Mouse (Mus musculus): ENCODE data around the gene Hadh. TPM values are rescaled to one million over a fixed set of nuclear protein-coding genes. Genes with fewer than 3 reads are reported as not detected.

The Hadh gene
- polyA plus RNA-seq, 1 experiment from 2014 or later = 74.1 TPM

DNA sequence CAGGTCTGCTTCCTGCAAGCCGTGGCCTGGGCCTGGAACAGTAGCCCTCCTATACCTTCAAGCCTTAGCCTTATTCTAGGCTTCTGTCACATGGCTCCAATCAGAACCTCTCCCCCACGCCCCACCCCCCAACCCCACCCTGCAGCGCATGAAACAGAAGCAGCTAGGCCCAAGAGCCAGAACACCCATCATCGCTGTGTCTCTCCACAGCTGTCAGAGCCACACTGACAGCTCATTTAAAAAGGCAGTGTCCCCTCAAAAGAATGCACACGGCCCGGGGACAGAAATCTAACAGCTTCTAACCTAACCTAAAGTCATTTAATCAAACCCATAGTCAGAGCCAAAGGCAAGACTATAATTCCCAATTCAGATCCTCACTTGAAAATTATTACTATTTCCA, 34.8 kb downstream of the Hadh start:
- Histone ChIP-seq H3K9ac (ENCODE audit: low read length) (no peak overlapping the region), H3K27ac (ENCODE audit: low read depth, low read length) (no peak overlapping the region), H3K4me1 (replicated peaks; ENCODE audit: control insufficient read depth, insufficient read depth, low read length) (no peaks in the 10 kb centered on the region), H3K27me3 (ENCODE audit: control insufficient read depth, insufficient read depth, low read length) (no peaks in the 10 kb centered on the region), H3K9me3 (ENCODE audit: control insufficient read depth, low read length) (no peaks in the 10 kb centered on the region), H3K36me3 (ENCODE audit: control insufficient read depth, insufficient read depth, low read length) (no peaks in the 10 kb centered on the region; the same call in 1 of the 2 replicates), H3K4me3 (ENCODE audit: low read depth, low read length) (no peak overlapping the region), H3K4me2 (ENCODE audit: low read depth, low read length, severe bottlenecking) (no peak overlapping the region)
- WGBS = 82% methylated on average over 6 of the region's 6 CpGs
- no peak for DNase-seq (ENCODE audit: low spot score)
- ATAC-seq (replicated peaks; ENCODE audit: low FRiP score) = no peak

DNA sequence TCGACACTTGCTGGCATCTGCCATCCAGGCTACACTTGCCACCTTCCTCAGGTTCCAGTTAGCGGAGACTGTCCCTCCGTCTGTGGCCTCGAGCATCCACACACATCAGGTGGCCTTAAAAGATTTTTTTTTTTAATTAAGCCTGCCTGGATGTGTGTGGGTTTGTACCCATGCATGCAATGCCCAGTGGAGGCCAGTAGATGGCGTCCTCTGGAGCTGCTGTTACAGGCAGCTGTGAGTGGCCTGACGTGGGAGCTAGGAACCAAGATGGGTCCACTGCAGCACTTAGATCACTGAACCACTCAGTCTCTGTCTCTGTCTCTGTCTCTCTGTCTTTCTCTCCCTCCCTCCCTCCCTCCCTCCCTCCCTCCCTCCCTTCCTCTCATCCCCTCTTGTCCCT, 43.8 kb downstream of the Hadh start:
- no peak overlapping the region for H3K4me2 ChIP-seq (ENCODE audit: low read depth, low read length, severe bottlenecking)
- no peak; the same call in 1 of the 2 replicates for ATAC-seq (replicated peaks; ENCODE audit: low FRiP score)
- no peak overlapping the region for H3K4me3 ChIP-seq (ENCODE audit: low read depth, low read length)
- H3K27ac ChIP-seq (ENCODE audit: low read depth, low read length) = no peak overlapping the region
- no peak for DNase-seq (ENCODE audit: low spot score)
- H3K9me3 ChIP-seq (ENCODE audit: control insufficient read depth, low read length) = no peaks in the 10 kb centered on the region
- H3K27me3 ChIP-seq (ENCODE audit: control insufficient read depth, insufficient read depth, low read length) = no peaks in the 10 kb centered on the region
- no peak overlapping the region for H3K9ac ChIP-seq (ENCODE audit: low read length)
- H3K36me3 ChIP-seq (ENCODE audit: control insufficient read depth, insufficient read depth, low read length) = no peaks in the 10 kb centered on the region
- no peaks in the 10 kb centered on the region for H3K4me1 ChIP-seq (replicated peaks; ENCODE audit: control insufficient read depth, insufficient read depth, low read length)
- WGBS = 68% methylated on average over 6 of the region's 6 CpGs

DNA sequence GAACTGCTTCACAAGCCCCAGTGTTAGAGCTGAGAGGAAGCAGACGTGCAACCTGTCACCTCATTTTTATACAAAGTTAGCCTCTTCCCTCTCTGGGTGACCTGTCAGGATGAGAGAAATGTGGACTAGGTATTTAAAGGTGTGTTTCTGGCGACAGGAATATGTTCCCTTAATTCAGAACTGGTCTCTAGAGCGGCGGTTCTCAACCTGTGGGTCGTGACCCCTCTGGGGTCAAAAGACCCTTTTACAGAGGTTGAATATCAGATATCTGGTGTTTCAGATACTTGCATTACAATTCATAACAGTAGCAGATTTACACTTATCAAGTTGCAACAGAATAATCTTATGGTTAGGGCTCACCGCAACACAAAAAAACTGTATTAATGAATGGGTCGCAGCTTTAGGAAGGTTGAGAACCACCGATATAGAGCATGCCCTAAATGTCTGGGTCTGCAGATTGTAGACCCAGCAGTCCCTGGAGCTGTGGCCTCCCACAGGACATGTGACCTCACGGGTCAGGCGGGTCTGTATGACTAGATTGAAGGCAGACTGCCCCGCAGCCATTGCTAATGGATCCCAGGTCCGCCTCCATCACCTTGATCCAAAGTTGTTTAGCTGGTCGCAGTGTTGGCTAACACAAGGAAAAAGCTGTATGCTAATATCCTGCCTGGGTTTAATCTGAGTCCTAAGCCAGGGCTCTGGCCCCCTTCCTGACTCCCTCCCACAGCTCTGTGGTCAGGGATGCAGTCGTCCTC, 53.1 kb downstream of the Hadh start:
- DNase-seq (ENCODE audit: low spot score) (no peak), ATAC-seq (replicated peaks; ENCODE audit: low FRiP score) (no peak)
- no peaks in the 10 kb centered on the region for H3K27me3 ChIP-seq (ENCODE audit: control insufficient read depth, insufficient read depth, low read length)
- no peak overlapping the region for H3K9ac ChIP-seq (ENCODE audit: low read length)
- H3K4me1 ChIP-seq (replicated peaks; ENCODE audit: control insufficient read depth, insufficient read depth, low read length) = no peaks in the 10 kb centered on the region; the same call in 1 of the 2 replicates
- H3K9me3 ChIP-seq (ENCODE audit: control insufficient read depth, low read length) = no peaks in the 10 kb centered on the region
- no peak overlapping the region for H3K27ac ChIP-seq (ENCODE audit: low read depth, low read length)
- 82% methylated on average over 14 of the region's 14 CpGs for WGBS
- no peak overlapping the region for H3K4me3 ChIP-seq (ENCODE audit: low read depth, low read length)
- no peaks in the 10 kb centered on the region for H3K36me3 ChIP-seq (ENCODE audit: control insufficient read depth, insufficient read depth, low read length)
- no peak overlapping the region for H3K4me2 ChIP-seq (ENCODE audit: low read depth, low read length, severe bottlenecking)

DNA sequence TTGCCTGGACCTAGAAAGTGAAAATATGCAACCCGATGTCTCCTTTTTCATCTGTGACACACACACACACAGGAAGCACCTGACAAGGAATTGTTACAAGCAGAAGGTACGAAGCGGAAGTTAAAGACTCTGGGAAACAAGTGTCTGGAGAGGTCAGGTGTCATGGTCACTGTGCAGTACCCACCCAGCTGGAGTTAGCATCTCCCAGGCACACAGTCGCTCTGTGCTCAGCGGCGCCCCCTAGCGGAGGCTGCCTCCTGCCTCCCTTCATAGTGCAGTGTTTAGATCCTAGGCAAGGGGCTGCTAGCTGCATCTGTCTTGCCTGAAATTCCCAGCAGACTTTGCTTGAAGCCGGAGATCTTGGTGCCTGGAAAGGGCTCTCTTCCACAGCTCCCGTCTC, 57.1 kb downstream of the Hadh start:
- no peak overlapping the region for H3K27ac ChIP-seq (ENCODE audit: low read depth, low read length)
- no peak overlapping the region for H3K4me3 ChIP-seq (ENCODE audit: low read depth, low read length)
- no peak overlapping the region for H3K4me2 ChIP-seq (ENCODE audit: low read depth, low read length, severe bottlenecking)
- no peaks in the 10 kb centered on the region for H3K27me3 ChIP-seq (ENCODE audit: control insufficient read depth, insufficient read depth, low read length)
- no peak for ATAC-seq (replicated peaks; ENCODE audit: low FRiP score)
- WGBS = 73% methylated on average over 9 of the region's 9 CpGs
- no peaks in the 10 kb centered on the region; the same call in 1 of the 2 replicates for H3K4me1 ChIP-seq (replicated peaks; ENCODE audit: control insufficient read depth, insufficient read depth, low read length)
- peak; percentile 68 for DNase-seq (ENCODE audit: low spot score)
- no peaks in the 10 kb centered on the region for H3K9me3 ChIP-seq (ENCODE audit: control insufficient read depth, low read length)
- H3K9ac ChIP-seq (ENCODE audit: low read length) = no peak overlapping the region
- no peaks in the 10 kb centered on the region for H3K36me3 ChIP-seq (ENCODE audit: control insufficient read depth, insufficient read depth, low read length)

DNA sequence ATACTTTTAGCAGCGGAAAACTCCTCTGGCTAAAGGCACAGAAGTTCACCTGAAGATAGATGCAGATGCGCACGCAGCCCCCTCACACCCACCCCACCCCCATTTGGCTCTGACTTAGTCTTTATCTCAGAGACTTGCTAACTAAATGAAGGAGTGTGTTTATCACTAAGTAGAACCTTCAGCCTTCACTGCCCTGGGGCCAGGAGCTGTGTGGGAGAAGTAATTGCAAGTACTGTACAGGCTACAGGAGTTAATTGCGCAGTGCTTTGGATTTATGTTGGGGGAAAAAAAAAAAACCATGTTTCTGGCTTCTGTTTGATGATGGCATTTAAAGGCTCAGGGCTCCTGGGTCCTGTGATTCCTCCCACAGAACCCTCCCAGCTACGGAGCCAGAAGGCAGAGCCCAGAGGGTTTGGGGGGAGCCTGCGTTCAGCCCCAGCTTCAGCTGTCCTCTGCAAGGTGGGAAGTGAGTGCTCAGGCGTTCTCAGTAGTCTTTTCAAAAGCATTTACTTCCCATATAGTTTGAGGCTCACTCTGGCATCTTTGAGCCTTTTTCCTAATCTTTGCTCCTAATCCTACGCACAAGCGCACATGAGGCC, 57.7 kb downstream of the Hadh start:
- H3K9me3 ChIP-seq (ENCODE audit: control insufficient read depth, low read length) = no peaks in the 10 kb centered on the region
- ATAC-seq (replicated peaks; ENCODE audit: low FRiP score) = no peak
- H3K4me2 ChIP-seq (ENCODE audit: low read depth, low read length, severe bottlenecking) = no peak overlapping the region
- no peak overlapping the region for H3K27ac ChIP-seq (ENCODE audit: low read depth, low read length)
- no peaks in the 10 kb centered on the region for H3K36me3 ChIP-seq (ENCODE audit: control insufficient read depth, insufficient read depth, low read length)
- H3K4me3 ChIP-seq (ENCODE audit: low read depth, low read length) = no peak overlapping the region
- no peaks in the 10 kb centered on the region for H3K27me3 ChIP-seq (ENCODE audit: control insufficient read depth, insufficient read depth, low read length)
- 89% methylated on average over 9 of the region's 9 CpGs for whole genome bisulfite sequencing
- no peaks in the 10 kb centered on the region; the same call in 1 of the 2 replicates for H3K4me1 ChIP-seq (replicated peaks; ENCODE audit: control insufficient read depth, insufficient read depth, low read length)
- no peak overlapping the region for H3K9ac ChIP-seq (ENCODE audit: low read length)
- DNase-seq (ENCODE audit: low spot score) = no peak

DNA sequence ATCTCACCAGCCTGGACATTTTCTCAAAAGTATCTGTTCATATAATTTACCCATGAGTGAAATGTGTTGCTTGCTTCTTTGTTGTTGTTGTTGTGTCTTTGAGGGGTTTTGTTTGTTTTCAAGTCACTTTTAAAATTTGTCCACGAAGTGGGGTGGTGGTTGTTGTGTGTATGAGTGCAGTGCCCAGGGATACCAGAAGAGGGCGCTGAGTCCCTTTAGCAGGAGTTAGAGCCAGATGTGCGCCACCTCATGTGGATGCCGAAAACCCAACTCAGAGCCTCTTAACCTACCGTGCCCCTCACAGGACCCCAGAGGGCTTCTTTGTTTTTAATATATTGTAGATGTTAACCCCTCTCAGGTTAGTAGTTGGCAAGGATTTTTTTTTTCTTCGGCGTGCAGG, 59.7 kb downstream of the Hadh start:
- Histone ChIP-seq H3K9me3 (ENCODE audit: control insufficient read depth, low read length) (no peaks in the 10 kb centered on the region), H3K4me2 (ENCODE audit: low read depth, low read length, severe bottlenecking) (no peak overlapping the region), H3K27me3 (ENCODE audit: control insufficient read depth, insufficient read depth, low read length) (no peaks in the 10 kb centered on the region), H3K36me3 (ENCODE audit: control insufficient read depth, insufficient read depth, low read length) (no peaks in the 10 kb centered on the region), H3K9ac (ENCODE audit: low read length) (no peak overlapping the region), H3K4me3 (ENCODE audit: low read depth, low read length) (no peak overlapping the region), H3K4me1 (replicated peaks; ENCODE audit: control insufficient read depth, insufficient read depth, low read length) (peaks cover 2% of the 10 kb centered on the region; the same call in 1 of the 2 replicates), H3K27ac (ENCODE audit: low read depth, low read length) (no peak overlapping the region)
- ATAC-seq (replicated peaks; ENCODE audit: low FRiP score) (no peak), DNase-seq (ENCODE audit: low spot score) (no peak)
- WGBS = 84% methylated on average over 7 of the region's 7 CpGs

DNA sequence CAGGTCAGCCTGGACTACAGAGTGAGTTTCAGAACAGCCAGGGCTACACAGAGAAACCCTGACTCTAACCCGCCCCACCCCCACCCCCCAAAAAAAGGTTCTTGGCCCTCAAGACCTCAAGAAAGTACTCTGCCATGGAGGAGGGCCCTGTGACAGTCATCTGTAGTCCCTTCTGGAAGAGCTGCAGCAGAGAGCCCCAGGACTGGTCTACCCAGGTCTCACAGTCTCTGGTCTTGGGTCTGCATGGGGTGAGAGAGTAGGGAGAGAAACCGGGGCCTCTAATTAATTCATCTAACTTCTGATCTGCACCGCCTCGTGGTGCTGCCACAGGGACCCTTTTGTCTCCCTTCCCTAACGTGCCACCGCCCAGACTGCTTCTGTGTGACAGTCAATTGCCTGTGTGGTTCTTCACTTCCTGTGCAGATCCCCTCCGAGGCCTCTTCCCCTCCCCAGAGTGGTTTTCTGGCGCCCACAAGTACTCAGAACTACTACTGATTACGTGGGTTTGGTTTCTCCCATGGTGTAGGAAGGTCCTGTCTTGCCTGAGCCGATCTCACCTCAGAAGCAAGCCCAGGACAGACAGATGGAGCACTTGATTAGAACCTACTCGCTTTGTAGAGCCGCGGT, 63.5 kb downstream of the Hadh start:
- ATAC-seq (replicated peaks; ENCODE audit: low FRiP score) (0 out of 2 replicates have a peak, but pooled peaks have one; percentile 39), DNase-seq (ENCODE audit: low spot score) (no peak)
- Histone ChIP-seq H3K27ac (ENCODE audit: low read depth, low read length) (no peak overlapping the region), H3K4me2 (ENCODE audit: low read depth, low read length, severe bottlenecking) (no peak overlapping the region), H3K4me1 (replicated peaks; ENCODE audit: control insufficient read depth, insufficient read depth, low read length) (0 out of 2 replicates have a peak, but pooled peaks cover 2% of the 10 kb centered on the region), H3K9me3 (ENCODE audit: control insufficient read depth, low read length) (no peaks in the 10 kb centered on the region), H3K36me3 (ENCODE audit: control insufficient read depth, insufficient read depth, low read length) (no peaks in the 10 kb centered on the region), H3K9ac (ENCODE audit: low read length) (no peak overlapping the region), H3K27me3 (ENCODE audit: control insufficient read depth, insufficient read depth, low read length) (no peaks in the 10 kb centered on the region), H3K4me3 (ENCODE audit: low read depth, low read length) (no peak overlapping the region)
- 65% methylated on average over 13 of the region's 13 CpGs for WGBS

DNA sequence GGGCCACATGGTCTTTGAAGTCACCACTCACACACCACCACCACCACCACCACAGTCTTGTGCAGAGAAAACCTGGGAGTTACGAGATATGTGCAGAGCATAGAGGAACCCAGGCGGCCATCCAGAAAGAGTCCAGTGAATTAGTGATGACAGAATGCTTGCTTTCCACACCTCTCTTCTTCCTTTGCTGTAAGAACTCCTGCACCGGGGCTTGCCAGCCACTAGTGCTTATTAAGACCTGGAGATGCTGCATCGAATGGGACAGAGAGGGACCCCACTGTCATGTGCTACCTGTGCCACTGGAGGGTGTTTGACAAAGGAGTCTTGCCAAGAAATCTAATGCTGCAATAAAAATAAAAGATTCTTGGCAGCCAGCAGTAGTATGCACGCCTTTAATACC, 64.1 kb downstream of the Hadh start:
- H3K27me3 ChIP-seq (ENCODE audit: control insufficient read depth, insufficient read depth, low read length) = no peaks in the 10 kb centered on the region
- DNase-seq (ENCODE audit: low spot score) = no peak
- H3K4me1 ChIP-seq (replicated peaks; ENCODE audit: control insufficient read depth, insufficient read depth, low read length) = 0 out of 2 replicates have a peak, but pooled peaks cover 2% of the 10 kb centered on the region
- ATAC-seq (replicated peaks; ENCODE audit: low FRiP score) = no peak
- WGBS = 80% methylated on average over 5 of the region's 5 CpGs
- H3K9ac ChIP-seq (ENCODE audit: low read length) = no peak overlapping the region
- H3K4me3 ChIP-seq (ENCODE audit: low read depth, low read length) = no peak overlapping the region
- H3K36me3 ChIP-seq (ENCODE audit: control insufficient read depth, insufficient read depth, low read length) = no peaks in the 10 kb centered on the region
- no peaks in the 10 kb centered on the region for H3K9me3 ChIP-seq (ENCODE audit: control insufficient read depth, low read length)
- no peak overlapping the region for H3K27ac ChIP-seq (ENCODE audit: low read depth, low read length)
- H3K4me2 ChIP-seq (ENCODE audit: low read depth, low read length, severe bottlenecking) = no peak overlapping the region

Data from forebrain, embryonic 11.5 days (tissue).